Mouse (Mus musculus) layer of hippocampus, adult 9-11 months (tissue): ENCODE data around the gene Trpm8.

Experiments used
- DNase-seq: peaks from one replicate; pipeline ENCODE4 v3.0.0; 2022

The Trpm8 gene

GRCm38 (mm10) chr1:88248658-88249057, 28.8 kb upstream of the Trpm8 start:
- DNase-seq = no peak

GRCm38 (mm10) chr1:88249596-88249995, 27.9 kb upstream of the Trpm8 start:
- no peak for DNase-seq

- no peak for DNase-seq
These were observed 27.4 kb upstream of the Trpm8 start for GRCm38 (mm10) chr1:88250023-88250422.

GRCm38 (mm10) chr1:88253106-88253505, 24.4 kb upstream of the Trpm8 start:
- no peak for DNase-seq

- DNase-seq = no peak
These were observed 23.9 kb upstream of the Trpm8 start for GRCm38 (mm10) chr1:88253540-88253939.

GRCm38 (mm10) chr1:88254793-88255465, 22.5 kb upstream of the Trpm8 start:
- no peak for DNase-seq

GRCm38 (mm10) chr1:88255466-88255857, 22.0 kb upstream of the Trpm8 start:
- DNase-seq = no peak

- no peak for DNase-seq
These were observed 21.3 kb upstream of the Trpm8 start for GRCm38 (mm10) chr1:88255989-88256754.

- no peak for DNase-seq
These were observed 20.4 kb upstream of the Trpm8 start for GRCm38 (mm10) chr1:88256886-88257663.

GRCm38 (mm10) chr1:88257681-88258080, 19.8 kb upstream of the Trpm8 start:
- DNase-seq = no peak

- no peak for DNase-seq
These were observed 19.1 kb upstream of the Trpm8 start for GRCm38 (mm10) chr1:88258361-88258760.

- no peak for DNase-seq
These were observed 18.4 kb upstream of the Trpm8 start for GRCm38 (mm10) chr1:88258881-88259642.

GRCm38 (mm10) chr1:88259643-88260024, 17.8 kb upstream of the Trpm8 start:
- DNase-seq = no peak

GRCm38 (mm10) chr1:88260114-88260513, 17.3 kb upstream of the Trpm8 start:
- no peak for DNase-seq

GRCm38 (mm10) chr1:88260604-88261377, 16.7 kb upstream of the Trpm8 start:
- DNase-seq = no peak

GRCm38 (mm10) chr1:88261706-88262105, 15.8 kb upstream of the Trpm8 start:
- no peak for DNase-seq

GRCm38 (mm10) chr1:88262255-88262654, 15.2 kb upstream of the Trpm8 start:
- no peak for DNase-seq

GRCm38 (mm10) chr1:88262961-88263360, 14.5 kb upstream of the Trpm8 start:
- no peak for DNase-seq

- no peak for DNase-seq
These were observed 13.7 kb upstream of the Trpm8 start for GRCm38 (mm10) chr1:88263778-88264177.

- no peak for DNase-seq
These were observed 13.1 kb upstream of the Trpm8 start for GRCm38 (mm10) chr1:88264237-88264868.

GRCm38 (mm10) chr1:88264869-88265240, 12.6 kb upstream of the Trpm8 start:
- DNase-seq = no peak

- DNase-seq = no peak
These were observed 11.3 kb upstream of the Trpm8 start for GRCm38 (mm10) chr1:88266123-88266522.
